Mouse (Mus musculus) hindbrain, postnatal 0 days (tissue): ENCODE measurements at regions not wholly inside any gene's neighbourhood (a gene's known extent, or its start where the extent isn't known, plus 50 kb on each side); places are given as distances from the start of the nearest gene placed in this dataset.
A peak's percentile ranks its signal among the peaks of the same experiment; 100 is the strongest.

Experiments used
- ATAC-seq: fragments of 200-750 bp; cut with Nextera tagmentation; 2 replicates; pipeline ENCODE4 v1.8.0; 2017; ENCODE audit warnings: mild to moderate bottlenecking, moderate TSS enrichment, moderate library complexity
- DNase-seq: peaks from one replicate; pipeline ENCODE4 v3.0.0-alpha.2; 2015; ENCODE audit warnings: low spot score
- H3K27ac ChIP-seq: fragments of 300-500 bp; sonication (generic); 2 replicates; pipeline ENCODE4 v1.5.1; 2014; ENCODE audit warnings: mild to moderate bottlenecking
- H3K27me3 ChIP-seq: fragments of 300-500 bp; sonication (generic); 2 replicates; pipeline ENCODE4 v1.6.1; 2014; ENCODE audit warnings: low read length, mixed read lengths; ENCODE audit not compliant: insufficient read depth
- H3K36me3 ChIP-seq: fragments of 300-500 bp; sonication (generic); 2 replicates; pipeline ENCODE4 v1.6.1; 2014; ENCODE audit warnings: low read length, mixed read lengths; ENCODE audit not compliant: insufficient read depth
- H3K4me1 ChIP-seq: fragments of 300-500 bp; sonication (generic); 2 replicates; pipeline ENCODE4 v1.6.1; 2014; ENCODE audit warnings: antibody characterized with exemption, low read length, mixed read lengths; ENCODE audit not compliant: insufficient read depth
- H3K4me2 ChIP-seq: fragments of 300-500 bp; sonication (generic); 2 replicates; pipeline ENCODE4 v1.6.1; 2014; ENCODE audit warnings: low read depth, mild to moderate bottlenecking, low read length, moderate library complexity, mixed read lengths
- H3K4me3 ChIP-seq: fragments of 300-500 bp; sonication (generic); 2 replicates; pipeline ENCODE4 v1.5.1; 2014; ENCODE audit warnings: low read length
- H3K9ac ChIP-seq: fragments of 300-500 bp; sonication (generic); replicated peaks from 2 replicates; pipeline ENCODE4 v1.6.1; 2014; ENCODE audit warnings: mild to moderate bottlenecking, low read length, moderate library complexity, mixed read lengths
- H3K9me3 ChIP-seq: fragments of 300-500 bp; sonication (generic); 2 replicates; pipeline ENCODE4 v1.6.1; 2016; ENCODE audit warnings: low read length, mixed read lengths
- CTCF ChIP-seq: IDR thresholded peaks from 2 replicates; pipeline ENCODE4 v1.5.1; 2016; ENCODE audit warnings: antibody characterized with exemption, control low read depth, low read depth
- WGBS: fragments of 180-500 bp; shearing (Covaris S2); extraction: QIAGEN DNeasy Blood & Tissue Kit; methylation state at CpG from one replicate; pipeline ENCODE4 v1.1.7; 2014; 5-methylcytosine and 5-hydroxymethylcytosine counted together

DNA sequence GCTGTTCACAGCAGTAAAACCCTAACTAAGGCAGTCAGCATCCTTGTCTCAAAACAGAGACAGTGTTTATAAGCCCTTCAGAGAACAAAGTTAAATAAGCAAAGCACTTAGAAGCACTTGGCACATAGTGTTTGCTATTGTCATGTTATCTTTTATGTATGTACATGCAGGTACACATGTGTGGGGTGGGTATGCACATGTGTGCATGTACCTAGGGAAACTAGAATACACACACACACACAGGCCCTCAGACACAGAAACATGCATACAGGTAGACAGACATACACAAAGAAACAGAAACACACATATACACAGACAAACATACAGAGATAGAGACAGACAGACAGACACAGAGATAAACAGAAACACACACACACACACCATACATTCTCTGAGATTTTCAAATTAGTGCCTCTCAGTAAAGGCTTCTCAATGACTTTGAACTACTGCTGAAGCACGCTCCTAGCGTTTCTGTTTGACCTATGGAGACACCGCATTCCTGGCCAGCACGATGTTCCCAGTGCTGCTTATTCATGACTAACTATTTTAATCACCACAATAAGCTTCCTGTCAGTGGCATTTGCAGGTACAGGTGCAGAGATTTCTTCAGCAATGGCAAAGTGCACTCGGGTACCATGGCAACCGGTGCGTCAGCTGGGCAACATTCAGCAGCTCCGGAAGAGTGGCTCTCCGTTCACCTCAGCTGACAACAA, 148.1 kb downstream of the Rap2a start:
- H3K9me3 ChIP-seq, result no peaks in the 10 kb centered on the region
- H3K4me2 ChIP-seq, result no peak overlapping the region
- ATAC-seq (peak; percentile 78), DNase-seq (peak; percentile 75)
- TF ChIP-seq CTCF, result no peak
- H3K27me3 ChIP-seq, result no peaks in the 10 kb centered on the region
- no peak overlapping the region for H3K4me3 ChIP-seq
- peak overlapping the region; percentile 66 for H3K27ac ChIP-seq
- no peaks in the 10 kb centered on the region for H3K36me3 ChIP-seq
- H3K4me1 ChIP-seq, result no peaks in the 10 kb centered on the region
- no peak overlapping the region for H3K9ac ChIP-seq
- 45% methylated on average over 9 of the region's 9 CpGs for WGBS

DNA sequence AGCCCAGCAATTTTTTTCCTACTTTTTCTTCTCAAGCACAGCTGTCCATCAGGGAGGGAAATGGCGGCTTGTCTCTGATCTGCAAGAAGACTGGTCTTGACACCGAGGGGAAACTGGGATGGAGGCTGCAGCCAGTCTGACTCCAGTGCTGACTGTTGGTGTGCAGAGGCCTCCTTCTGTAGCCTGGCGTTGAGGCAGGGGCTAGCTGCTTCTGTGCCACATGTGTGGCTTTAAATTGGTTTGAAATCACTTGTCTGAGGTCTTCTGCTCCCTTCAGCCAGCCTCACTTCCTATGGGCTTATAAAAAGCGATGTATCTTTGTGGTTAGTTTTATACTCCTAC, 148.7 kb downstream of the Rap2a start:
- TF ChIP-seq CTCF, result no peak
- Histone ChIP-seq H3K4me1 (no peaks in the 10 kb centered on the region), H3K27ac (peak overlapping the region; percentile 66), H3K4me3 (no peak overlapping the region), H3K27me3 (no peaks in the 10 kb centered on the region), H3K4me2 (no peak overlapping the region), H3K9ac (no peak overlapping the region), H3K36me3 (no peaks in the 10 kb centered on the region), H3K9me3 (no peaks in the 10 kb centered on the region)
- ATAC-seq, result no peak; the same call in 1 of the 2 replicates
- 71% methylated on average over 4 of the region's 4 CpGs for WGBS
- no peak for DNase-seq

- H3K27ac ChIP-seq, result no peak overlapping the region
- 51% methylated on average over 5 of the region's 5 CpGs for WGBS
- ATAC-seq, result no peak
Measured at GRCm38 (mm10) chr14:120632771-120633170, 154.5 kb downstream of the Rap2a start.

DNA sequence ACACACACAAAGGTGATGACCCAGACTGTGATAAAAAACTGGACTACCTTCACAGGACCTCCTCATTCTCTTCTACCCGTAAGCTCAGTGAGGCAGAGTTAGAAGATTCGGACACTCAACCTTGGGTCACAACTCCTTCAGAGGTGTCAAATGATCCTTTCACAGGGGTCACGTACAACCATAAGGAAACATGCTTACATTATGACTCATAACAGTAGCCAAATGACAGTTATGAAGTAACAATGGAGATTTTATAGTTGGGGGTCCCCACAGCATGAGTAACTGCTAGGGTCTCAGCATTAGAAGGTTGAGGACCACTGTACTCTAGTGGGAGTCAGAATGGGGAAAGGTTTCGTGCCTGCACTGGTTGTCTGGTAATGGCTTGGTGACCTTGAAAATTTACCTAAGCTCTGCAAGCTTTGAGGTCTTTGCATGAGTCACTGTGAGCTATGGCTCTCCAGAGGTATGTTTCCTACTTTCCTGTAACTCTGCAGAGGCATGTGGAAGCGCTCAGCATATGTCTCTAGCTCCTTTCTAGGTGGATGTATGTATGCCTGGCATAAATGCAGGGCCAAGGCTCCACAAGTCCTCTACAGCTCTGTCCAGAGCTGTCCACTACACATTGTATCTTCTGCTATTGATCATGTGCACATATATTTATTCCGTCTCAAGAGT, 158.6 kb downstream of the Rap2a start:
- Histone ChIP-seq H3K9ac (no peak overlapping the region), H3K4me1 (no peaks in the 10 kb centered on the region), H3K4me2 (no peak overlapping the region), H3K27me3 (no peaks in the 10 kb centered on the region), H3K36me3 (no peaks in the 10 kb centered on the region), H3K9me3 (no peaks in the 10 kb centered on the region), H3K27ac (no peak overlapping the region), H3K4me3 (no peak overlapping the region)
- TF ChIP-seq CTCF, result no peak
- ATAC-seq (no peak), DNase-seq (no peak)
- 90% methylated on average over 6 of the region's 6 CpGs for WGBS

More at GRCm38 (mm10) chr14:120632771-120633170, 154.5 kb downstream of the Rap2a start:
- DNase-seq, result peak; percentile 18
- no peak overlapping the region for H3K9ac ChIP-seq
- no peak for TF ChIP-seq CTCF
- H3K4me1 ChIP-seq, result no peaks in the 10 kb centered on the region
- no peak overlapping the region for H3K4me3 ChIP-seq
- H3K36me3 ChIP-seq, result no peaks in the 10 kb centered on the region
- H3K9me3 ChIP-seq, result no peaks in the 10 kb centered on the region
- H3K4me2 ChIP-seq, result no peak overlapping the region
- H3K27me3 ChIP-seq, result no peaks in the 10 kb centered on the region

GRCm38 (mm10) chr14:120637486-120638125, 159.4 kb downstream of the Rap2a start:
- Histone ChIP-seq H3K27me3 (no peaks in the 10 kb centered on the region), H3K4me3 (no peak overlapping the region), H3K4me1 (no peaks in the 10 kb centered on the region), H3K27ac (no peak overlapping the region), H3K9ac (0 out of 2 replicates have a peak overlapping the region, but pooled peaks have one; percentile 0), H3K9me3 (no peaks in the 10 kb centered on the region), H3K4me2 (no peak overlapping the region), H3K36me3 (no peaks in the 10 kb centered on the region)
- no peak for ATAC-seq
- WGBS, result 72% methylated on average over 13 of the region's 13 CpGs
- no peak for DNase-seq
- no peak for TF ChIP-seq CTCF

DNA sequence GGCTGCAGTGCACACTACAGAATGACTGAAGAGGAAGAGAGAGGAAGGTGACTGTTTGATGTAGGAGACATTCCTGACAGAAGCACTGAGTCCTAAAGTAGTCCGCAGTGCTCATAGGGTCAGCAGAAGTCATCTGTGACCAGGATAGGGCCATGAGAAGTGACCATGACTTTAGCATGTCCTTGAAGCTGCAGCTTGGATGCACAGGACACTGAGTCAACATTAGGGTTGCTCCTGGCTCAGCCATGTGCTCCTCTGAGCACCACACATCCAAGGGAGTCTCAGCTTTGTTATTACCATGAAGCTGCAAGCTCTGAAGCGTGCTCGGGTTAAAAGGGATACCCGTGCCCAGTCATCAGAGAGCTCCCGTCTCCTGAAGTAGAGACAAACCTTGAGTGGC, 164.3 kb downstream of the Rap2a start:
- Histone ChIP-seq H3K4me2 (no peak overlapping the region), H3K4me1 (no peaks in the 10 kb centered on the region), H3K27ac (no peak overlapping the region), H3K4me3 (no peak overlapping the region), H3K27me3 (no peaks in the 10 kb centered on the region), H3K9ac (no peak overlapping the region), H3K36me3 (no peaks in the 10 kb centered on the region), H3K9me3 (no peaks in the 10 kb centered on the region)
- no peak for DNase-seq
- TF ChIP-seq CTCF, result no peak
- WGBS, result 87% methylated on average over 5 of the region's 5 CpGs
- no peak for ATAC-seq
